Mouse (Mus musculus) A20 (cell line): Measurements from ENCODE around the gene Ddx51.

ENCODE experiments used
- DNase-seq: peaks from one replicate; pipeline ENCODE4 v3.0.0-alpha.2; 2011; ENCODE audit warnings: low read depth, low spot score

Gene Ddx51

GRCm38 (mm10) chr5:110659682-110660081, 6.4 kb downstream of the Ddx51 start:
- no peak for DNase-seq

GRCm38 (mm10) chr5:110664041-110664440, 10.8 kb downstream of the Ddx51 start:
- DNase-seq, result no peak

DNA sequence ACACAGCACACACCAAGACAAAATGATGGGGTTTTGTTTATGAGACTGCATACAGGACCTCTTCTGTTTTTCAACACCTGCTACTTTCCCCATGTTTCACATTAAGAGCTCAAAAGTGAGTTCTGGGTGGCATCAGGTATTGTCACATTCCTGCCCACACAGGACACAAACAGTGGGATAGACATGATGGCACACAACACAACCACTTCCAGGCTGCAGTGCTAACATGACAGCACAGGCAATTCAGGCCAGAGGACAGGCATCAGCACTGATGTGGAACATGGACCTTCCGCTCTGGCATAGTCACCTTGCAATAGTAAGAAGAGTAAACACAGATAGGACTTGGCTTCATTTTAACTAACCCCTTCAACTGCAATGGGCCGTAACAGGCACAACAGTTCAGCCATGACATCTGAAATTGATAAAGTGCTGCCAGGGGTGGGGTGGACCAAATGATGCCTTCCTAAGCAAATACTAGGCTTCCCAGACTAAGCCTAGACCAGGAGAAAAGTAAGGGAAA, 11.6 kb downstream of the Ddx51 start:
- no peak for DNase-seq

DNA sequence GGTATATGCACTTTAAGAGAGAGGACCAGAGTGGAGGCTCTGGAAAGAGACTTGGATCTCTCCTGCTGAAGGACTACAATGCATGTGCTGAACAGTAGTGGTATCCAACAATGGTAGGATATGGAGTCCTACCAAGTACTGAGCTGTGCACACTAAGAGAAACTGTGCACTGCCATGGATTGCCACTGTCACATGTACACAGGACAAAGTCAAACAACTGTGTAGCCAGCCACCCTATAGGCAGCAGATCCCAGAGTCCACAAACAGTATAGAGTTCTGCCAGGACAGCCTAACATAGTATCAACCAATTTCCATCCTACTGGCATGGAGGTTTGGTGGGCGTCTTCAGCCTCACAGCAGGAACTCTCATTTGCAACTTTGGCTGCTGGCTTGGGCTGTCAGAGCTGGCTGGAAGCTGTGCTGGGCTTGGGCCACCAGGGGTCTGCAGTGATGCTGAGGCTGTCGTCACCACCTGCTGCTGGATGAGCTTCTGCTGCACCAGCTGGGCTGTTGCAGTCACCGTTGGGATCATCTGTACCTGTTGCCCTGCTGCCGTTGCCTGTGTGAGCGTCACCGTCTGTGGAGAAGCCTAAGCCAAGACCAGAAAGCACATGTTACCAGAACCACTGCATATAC, 12.4 kb downstream of the Ddx51 start:
- no peak for DNase-seq

DNA sequence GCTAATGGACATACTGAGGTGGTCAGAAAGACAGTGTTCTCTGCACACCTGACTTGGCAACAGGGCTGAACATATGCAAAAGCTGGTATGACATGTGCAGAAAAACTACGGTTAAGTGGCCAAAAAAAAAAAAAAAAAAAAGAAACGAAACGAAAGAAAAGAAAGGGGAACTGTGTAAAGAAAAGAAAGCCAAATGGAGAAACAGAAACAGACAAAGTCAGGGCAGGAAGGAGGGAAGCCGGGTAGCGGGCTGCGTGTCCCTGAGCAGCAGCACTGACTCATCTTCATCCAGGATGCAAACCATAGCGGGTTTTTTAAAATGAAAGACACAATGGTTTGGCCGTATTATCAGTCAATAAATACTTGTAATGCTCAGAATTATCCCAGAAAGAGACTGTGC, 28.8 kb downstream of the Ddx51 start:
- DNase-seq, result peak; percentile 79

DNA sequence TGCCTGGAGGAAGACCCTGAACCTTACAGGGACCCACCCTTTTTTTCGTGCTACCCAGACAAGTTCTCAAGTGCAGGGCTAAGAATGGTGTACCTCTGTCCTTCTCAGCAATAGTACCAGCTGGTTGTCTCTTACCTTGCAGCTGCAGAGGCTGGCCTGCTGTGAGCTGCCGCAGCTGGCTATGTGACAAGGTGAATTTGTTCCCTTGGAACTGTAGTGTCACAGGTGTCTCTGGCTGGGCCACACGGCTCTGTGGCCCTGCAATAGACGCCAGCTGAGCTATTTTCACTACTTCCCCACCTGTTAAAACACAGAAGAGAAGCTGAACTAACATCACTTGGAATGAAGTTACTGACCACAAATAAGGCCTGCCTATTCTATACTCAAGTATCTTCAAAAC, 45.4 kb downstream of the Ddx51 start:
- DNase-seq, result peak; percentile 85

DNA sequence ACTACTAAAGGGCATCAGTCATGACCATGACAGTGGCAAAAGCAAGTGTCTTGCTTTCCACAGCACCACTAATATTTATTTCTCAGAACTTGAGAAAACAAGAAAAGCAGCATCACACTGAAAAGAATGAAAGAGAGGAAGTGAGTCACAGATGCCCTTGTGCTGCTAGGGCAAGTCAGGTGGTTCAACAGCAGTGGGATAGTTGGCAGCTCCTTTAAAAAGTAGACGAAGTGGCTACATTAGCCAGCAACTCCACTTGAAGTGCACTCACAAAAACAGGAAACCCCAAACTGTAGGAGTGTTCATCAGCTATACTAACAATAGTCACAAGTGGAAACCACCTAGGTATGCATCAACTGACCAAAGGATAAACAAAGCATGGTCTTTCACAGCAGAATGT, 50.8 kb downstream of the Ddx51 start:
- DNase-seq, result peak; percentile 35

DNA sequence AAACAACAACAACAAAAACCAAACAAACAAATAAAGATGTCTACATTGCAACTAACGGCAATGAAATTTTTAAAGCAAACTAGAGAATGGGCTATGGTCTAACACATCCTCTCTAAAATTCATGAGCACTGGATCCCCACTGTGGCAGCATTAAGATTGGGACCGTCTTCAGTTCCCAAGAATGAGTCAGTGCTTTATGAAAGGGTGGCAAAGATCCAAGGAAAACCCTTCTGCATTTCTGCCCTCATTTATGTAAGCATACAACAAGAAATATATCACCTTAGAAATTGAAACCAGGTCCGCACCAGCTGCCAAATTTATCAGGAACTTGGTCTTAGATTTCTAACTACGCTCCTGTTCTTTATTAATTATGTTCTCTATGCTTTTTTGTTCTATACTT, 56.0 kb downstream of the Ddx51 start:
- no peak for DNase-seq
